Mouse (Mus musculus): Measurements from ENCODE around the gene Trpv4.
A peak's percentile ranks its signal among the peaks of the same experiment; 100 is the strongest.

Gene Trpv4

DNA sequence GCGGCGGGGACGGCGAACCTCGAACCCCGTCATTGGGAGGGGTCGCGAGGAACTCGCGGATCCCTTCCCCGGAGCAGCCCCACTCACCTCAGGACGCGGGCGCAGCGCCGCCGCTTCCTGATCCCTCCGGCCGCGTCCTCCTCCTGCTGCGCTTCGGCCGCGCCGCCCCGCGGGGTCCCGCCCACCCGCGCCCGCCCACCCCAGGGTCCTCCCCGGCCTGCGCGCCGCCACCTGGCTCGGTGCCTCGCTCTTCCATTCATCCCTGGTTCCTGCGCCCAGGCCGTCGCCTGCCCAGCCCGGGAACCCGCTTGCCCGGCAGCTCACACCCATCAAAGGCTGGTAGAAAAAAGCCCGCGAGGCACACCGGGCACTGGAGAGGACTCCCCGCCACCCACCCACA, at the start of gene Trpv4:
Trpv4 (minus strand) TSS at position 167 of the 400 bp plus-strand sequence.
- DNase-seq (ENCODE audit: low read depth, low spot score): no peak

DNA sequence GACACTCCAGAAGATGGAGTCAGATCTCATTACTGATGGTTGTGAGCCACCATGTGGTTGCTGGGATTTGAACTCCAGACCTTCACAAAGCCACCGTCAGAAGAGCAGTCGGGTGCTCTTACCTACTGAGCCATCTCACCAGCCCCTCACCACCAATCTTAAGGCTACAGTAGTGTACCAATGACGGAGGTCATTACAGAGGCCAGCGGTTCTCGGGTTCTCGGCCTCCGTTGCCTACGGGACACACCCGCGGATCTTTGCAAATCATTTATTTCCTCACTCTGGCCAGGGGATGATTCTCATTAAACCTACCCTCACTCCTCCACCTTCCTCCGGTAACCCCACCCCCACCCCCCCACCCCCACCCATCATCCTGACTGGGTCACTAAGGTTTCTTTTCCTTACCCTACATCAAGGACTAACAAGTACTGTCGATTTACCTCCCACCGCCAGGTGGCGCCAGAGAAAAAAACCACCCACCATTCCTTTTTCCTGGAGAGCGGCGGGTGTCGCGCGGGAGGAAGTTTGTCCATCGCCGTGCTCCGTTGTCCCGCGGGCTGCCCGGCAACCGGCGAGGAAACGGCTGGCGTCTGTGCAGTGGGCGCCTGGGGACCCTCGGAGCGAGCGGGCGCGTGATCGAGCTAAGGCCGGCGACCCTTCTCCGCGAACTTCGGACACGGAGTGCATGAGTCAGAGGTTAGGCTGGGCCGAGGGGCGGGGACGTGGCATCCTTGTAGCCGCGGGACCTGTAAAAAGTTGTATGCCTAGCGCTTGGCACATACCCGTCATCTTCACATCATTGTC, 49.2 kb upstream of the Trpv4 start, which contains the start of gene Tchp:
Tchp (plus strand) TSS at position 496 of the 804 bp plus-strand sequence.
- peak; percentile 89 for DNase-seq (ENCODE audit: low read depth, low spot score)

DNA sequence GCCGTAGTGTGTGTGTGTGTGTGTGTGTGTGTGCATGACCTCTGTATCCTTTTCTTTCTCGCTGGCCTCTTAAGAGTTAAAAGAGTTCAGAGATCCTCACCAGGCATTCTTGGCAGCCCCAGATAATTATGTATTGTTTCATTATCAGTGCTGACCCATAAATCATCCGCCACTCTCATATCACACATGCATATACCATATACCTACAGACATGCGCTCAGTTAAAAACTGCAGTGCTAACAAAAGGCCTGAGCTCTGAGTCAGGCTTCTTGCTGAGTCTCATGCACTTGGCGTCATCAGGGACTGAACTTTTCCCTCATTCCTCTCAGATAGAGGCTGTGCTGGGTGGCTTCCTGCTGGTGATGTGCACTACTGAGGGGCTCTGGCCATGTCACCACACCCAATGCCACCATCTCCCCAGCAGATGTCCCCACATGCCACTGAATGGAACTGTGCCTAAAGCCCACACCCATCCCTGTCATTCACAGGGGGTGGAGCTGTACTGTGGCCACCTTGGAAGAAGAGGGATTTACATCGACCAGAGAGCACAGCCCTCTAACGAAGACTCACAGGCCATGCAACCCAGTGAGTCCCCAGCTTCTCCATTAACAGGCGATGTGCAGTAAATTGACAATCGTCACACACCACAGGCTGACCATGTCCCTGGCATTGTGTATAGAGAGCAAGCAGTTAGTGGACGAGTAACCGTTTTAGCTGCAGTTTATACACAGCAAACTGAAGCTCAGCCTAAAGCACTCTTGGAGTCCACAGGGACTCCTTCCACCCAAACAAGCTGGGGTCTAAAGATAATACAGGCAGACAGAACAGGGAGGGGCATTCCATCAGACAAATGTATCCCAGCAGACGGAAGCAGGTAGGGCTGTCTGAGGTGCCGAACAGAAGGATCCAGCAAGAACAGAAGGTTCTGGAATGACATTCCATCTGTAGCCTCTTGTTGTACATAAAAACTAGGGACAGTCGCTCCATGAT, 44.5 kb upstream of the Trpv4 start:
- no peak for DNase-seq (ENCODE audit: low read depth, low spot score)

DNA sequence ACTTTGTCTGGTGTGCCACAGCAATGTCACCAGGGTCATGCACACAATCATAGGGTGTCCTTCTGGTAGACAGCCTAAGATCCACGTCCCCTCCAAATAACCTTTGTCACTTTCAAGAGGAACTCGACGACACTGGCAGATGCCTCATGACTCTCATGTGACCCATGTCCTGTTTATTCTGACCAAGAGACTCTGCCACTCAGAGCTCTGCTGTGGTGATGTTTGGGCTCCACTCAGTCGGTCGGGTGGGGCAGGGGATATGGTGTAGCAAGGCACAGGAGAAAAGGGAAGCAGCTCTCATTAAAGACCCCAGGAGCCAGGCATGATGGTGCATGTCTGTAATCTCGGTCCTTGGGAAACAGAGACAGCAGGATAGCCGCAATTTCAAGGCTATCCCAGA, 40.8 kb upstream of the Trpv4 start:
- DNase-seq (ENCODE audit: low read depth, low spot score): no peak

DNA sequence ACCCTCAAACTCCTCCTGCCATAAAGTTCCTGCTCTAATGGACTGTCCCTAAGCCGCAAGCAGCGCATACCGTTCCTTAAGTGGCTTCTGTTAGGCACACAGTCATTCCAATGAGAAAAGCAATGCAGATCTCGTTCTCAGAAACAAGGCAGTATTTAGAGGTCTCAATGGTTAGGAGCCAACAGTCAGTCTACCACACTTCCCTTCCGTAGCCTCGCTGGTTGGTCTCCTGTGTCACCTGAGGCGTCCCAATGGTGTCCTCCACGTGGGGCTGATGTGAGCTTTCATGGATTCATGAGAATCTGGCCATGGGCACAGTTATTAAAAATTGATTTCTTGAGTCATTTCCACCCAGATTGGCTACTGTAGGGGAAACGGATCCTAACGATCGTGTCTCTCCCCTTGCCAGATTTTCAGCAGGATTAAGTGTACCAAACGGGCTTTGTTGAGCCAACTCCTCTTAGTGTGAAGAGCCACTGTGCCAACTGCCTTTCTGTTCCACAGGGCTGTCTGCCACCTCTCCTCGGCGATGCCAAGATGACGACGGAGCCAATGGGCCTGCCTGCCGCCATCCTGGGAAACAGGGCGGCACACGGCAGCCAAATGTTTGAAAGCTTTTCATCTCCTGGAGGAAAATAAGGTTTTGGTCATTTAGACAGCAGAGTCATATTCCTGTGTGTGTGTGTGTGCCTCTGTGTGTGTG, 40.0 kb upstream of the Trpv4 start:
- DNase-seq (ENCODE audit: low read depth, low spot score): no peak

DNA sequence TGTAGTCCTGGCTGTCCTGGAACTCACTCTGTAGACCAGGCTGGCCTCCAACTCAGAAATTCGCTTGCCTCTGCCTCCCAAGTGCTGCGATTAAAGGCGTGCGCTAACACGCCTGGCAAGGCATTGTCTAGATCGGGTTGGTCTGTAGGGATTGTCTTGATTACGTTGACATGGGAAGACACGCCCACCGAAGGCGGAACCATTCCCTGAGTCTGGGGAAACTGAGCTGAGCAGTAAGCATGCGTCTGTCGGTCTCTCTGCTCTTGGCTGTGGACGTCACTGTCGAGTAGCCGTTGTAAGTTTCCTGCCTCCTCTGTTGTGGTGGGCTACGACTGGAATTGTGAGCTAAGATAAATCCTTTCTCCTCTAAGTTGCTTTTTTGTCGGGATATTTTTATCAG, 38.7 kb upstream of the Trpv4 start:
- peak; percentile 67 for DNase-seq (ENCODE audit: low read depth, low spot score)

DNA sequence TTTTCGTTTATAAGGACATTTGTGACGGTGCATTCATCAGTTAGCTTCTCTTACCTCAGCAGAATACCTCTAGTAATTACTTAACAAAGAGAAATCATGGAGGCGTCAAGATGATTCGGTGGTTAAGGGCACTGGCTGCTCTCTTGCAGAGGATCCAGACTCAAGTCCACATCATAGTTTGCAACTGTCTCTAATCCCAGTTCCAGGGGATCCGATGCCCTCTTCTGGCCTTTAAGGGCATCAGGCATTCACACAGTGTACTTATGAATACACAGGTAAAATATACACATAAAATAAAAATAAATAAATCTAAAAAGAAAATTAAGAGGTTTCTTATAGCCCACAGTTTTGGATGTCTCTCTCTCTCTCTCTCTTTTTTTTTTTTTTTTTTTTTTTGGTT, 37.6 kb upstream of the Trpv4 start:
- DNase-seq (ENCODE audit: low read depth, low spot score): no peak

DNA sequence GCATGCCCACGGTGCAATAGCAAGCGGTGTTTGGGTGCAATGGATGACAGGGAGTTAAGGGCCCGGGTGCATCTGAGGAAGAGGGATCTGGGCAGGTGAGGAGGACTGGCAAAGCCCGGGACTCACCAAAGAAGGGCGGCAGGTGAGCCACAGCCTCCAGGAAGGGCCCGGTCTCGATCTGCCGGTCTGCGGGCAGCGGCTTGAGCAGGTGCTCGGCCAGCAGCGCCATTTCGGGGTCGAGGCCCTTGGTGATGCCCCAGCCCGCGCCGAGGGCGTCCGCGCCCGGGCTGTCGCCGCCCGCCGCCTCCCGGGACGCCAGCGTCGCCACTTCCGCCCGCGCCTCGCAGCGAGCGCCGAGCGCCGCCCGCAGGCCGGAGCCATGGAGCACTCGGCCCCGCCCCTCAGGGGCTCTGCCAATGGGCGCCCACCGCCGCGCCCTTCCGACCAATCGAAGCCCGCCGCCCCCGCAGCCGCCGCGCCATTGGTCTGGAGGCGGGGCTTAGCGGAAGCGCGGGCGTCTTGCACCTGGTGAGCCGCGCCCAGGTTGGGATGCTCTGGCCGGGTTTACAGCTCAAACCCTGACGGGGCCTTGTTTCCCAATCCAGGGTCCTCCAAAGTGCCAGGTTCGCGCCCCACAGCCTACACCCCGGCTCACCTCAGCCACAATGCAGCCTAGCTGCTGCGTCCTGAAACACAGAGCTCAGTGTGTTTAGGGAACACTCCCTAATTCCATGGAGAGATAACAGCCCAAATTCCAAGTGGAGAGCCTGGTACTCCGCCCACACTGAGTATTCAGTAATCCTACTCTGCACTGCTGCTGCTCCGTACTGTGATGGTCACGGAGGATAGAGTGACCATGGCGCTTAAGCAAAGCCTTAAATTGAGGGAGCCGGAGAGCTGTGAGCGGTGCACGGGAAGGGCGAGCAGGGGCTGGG, 32.7 kb upstream of the Trpv4 start, which contains the start of gene Gltp:
Gltp (minus strand) TSS at position 352 of the 935 bp plus-strand sequence.
- peak; percentile 84 for DNase-seq (ENCODE audit: low read depth, low spot score)

DNA sequence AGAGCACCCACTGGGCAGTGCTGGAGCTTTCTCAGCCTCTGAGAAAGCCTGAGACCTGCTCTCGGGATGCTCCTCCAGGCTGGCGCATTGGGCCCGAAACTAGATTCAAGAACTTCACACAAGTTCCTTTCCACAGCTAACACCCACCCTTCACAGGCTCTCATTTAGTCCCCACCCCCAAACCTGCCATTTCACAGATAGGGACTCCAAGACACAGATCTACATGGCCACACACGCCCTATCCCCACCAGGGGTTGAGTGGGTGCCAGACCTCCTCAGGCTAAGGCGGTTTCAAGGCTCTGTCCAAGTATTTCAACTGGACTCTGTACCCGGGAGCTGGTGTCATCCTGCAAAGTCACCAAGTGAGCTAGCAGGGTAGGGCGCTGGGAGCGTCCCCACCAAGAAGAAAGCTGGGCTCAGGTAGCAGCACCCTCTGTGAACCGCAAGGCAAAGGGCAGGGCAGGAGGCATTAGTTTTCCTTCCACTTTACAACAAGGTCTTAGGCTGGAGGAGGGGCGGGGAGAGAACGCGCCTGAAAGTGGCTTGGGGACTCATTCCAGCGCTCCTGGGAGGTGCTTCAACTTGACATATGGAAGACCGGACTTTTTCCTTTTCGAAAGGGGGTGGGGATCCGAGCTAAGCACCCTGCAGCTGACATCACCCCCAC, 31.6 kb upstream of the Trpv4 start:
- no peak for DNase-seq (ENCODE audit: low read depth, low spot score)

DNA sequence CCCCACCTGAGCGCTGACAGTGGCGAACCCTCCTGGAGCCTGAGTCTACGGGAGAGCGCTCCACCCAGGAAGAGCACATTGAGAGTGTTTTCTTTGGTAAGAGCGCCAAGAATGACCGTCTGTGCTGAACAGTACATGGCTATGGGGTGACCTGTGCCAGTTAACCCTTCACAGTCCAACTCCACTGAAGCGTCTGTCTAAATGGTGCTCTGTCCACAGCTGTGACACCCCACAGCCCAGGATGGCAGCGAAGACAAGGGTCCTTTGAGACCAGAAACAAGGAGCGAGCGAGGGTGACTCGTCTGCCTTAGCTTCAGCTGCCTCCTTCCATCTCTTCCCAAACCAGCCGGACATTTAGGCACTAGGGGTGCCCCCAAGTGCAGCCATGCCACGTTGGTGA, 30.5 kb upstream of the Trpv4 start:
- no peak for DNase-seq (ENCODE audit: low read depth, low spot score)

DNA sequence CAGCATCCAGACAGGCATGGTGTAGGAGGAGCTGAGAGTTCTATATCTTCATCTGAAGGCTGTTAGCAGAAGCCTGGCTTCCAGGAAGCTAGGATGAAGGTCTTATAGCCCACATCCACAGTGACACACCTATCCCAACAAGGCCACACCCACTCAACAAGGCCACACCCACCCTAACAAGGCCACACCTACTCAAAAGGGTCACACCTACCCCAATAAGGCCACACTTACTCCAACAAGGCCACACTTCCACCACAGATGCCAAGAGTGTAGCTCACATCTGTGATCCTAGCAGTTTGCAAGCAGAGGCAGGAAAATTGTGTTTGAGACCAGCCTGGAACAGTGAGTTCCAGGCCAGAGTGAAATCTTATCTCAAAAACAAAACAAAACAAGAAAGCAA, 29.7 kb upstream of the Trpv4 start:
- DNase-seq (ENCODE audit: low read depth, low spot score): no peak

DNA sequence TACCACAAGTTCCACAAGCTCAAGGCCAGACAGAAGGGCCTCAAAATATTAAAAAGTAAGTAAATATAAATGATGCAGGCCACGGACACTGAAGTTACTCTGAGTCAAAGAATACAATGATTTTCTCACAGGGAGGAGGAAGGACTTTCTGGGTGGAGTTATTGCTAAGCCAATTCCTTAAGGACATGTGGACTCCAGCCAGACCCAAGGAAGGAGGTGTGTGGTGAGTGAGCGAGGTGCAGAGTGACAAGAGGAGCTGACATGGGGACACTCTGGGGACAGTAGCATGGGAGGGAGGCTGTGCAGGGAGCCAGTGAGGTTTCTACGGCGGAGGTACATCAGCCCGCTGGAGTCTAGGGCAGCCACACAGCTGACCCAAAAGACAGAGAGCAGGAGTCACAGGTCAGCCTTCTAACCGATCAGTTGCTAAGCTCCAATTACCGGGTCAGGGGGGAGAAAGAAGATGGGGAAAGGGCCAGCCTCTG, 28.5 kb upstream of the Trpv4 start:
- DNase-seq (ENCODE audit: low read depth, low spot score): no peak

DNA sequence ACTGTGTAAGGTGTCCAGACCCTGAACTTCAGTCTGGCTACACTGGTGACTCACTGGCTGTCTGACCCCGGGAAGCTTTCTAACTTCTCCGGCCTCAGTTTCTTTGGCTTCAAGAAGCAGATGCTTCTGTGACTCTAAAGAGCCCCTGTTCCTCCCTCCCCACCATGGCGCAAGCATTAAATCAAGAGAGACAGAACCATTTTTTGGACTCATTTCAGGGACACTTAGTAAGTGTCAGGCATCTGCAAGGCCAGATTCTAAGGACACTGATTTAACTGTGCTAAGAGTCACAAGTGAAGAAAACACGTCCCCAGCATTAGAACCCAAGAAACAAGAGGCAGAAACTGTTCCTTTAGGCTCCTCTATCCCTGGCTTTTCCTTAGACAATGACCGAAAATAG, 27.8 kb upstream of the Trpv4 start:
- no peak for DNase-seq (ENCODE audit: low read depth, low spot score)

DNA sequence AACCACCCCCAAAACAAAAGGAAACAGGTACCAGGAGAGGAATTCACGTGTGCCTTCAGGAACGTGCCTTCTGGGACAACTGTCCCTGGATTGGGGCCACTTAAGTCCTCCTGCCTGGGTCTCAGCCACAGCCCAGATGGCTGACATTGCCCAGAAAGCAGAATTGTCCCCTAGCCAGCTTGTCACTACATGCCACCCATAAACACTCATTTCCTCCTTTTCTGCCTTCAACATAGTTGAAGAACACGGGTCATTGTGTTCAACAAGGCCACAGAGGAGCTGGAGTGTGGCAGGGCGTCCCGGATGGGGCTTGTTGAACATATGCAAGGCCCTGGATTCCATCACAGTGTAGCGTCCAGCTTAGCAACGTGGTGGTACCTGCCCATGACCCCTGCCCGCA, 23.5 kb upstream of the Trpv4 start:
- no peak for DNase-seq (ENCODE audit: low read depth, low spot score)

DNA sequence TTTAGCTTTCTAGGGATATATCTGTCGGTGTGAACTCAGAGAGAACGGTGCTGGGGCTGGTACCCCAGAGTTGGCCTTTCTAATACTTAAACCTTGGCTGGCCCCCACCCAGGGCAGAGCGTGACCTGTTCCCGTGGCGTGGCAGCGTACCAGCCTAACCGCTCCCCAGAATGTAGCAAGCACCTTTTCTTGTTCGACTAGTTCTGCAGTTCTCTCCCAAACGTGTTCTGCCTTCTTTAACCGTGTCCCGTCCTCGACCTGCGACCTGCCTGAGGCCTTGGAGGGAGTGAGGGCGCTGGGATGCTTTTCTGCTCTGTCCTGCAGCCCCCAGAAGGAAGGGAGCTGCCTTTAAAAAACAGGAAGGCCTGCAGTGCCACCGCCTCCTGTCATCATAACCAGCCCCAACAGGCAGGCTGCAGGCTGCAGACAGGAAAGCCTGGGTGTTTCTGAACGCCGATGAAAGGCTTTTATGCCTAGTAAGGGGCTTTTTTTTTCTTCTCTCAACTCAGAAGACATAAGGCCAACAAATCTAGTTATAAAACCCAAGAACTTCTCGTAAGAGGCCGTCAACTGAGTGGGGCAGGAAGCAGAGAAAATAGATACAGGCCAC, 22.6 kb upstream of the Trpv4 start:
- DNase-seq (ENCODE audit: low read depth, low spot score): no peak

DNA sequence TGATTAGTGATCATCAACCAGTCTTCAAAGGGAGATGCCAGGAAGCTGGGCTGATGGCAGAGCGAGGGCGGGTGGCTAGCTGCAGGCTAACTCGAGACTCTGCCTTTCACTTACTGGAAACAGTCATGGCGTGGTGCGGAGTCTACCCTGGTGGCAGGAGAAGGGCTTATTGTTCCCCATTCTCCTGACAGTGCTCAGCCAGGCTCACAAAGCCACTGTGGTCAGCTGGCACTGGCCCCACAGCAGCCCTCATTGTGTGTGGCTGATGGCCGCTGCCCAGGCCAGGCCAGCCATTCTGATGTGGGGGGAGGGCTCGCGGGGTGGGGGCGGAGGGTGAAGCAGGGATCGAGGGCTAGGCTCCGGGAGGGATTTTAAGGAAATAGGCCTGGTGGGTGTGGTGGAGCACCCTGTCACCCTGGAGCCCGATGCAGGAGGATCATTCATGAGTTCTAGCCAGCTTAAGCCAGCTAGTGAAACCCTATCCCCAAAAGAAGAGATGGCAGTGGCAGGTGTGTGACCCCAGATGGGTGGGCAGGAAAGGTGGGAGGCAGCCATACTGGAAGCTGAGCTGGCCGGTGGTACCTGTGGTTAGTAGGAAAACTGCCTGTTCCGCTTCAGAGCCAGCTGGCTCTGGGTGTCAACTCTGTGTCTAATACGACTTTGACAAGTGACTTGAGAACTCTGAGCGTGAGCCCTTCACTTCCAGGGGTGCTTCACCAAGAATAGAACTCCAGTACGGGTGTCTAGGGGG, 21.8 kb upstream of the Trpv4 start:
- no peak for DNase-seq (ENCODE audit: low read depth, low spot score)

DNA sequence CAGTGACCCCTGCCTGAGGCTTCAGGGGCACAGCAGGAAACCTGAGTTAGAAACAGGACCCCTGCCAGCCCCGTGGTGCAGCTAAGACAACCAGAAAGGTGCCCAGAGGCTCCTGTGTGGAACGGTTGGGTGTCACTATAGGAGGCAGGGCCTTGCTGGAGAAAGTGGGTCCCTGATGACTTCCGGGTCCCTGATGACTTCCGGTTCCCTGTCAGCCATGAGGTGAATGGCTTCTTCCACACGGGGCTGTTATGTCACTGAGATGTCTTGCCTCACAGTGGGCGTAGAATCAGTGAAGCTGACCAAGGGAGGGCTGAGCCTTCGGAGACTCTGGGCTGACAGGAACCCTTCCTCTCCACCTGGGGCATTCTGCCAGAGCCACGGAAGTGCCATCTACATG, 16.4 kb upstream of the Trpv4 start:
- no peak for DNase-seq (ENCODE audit: low read depth, low spot score)

DNA sequence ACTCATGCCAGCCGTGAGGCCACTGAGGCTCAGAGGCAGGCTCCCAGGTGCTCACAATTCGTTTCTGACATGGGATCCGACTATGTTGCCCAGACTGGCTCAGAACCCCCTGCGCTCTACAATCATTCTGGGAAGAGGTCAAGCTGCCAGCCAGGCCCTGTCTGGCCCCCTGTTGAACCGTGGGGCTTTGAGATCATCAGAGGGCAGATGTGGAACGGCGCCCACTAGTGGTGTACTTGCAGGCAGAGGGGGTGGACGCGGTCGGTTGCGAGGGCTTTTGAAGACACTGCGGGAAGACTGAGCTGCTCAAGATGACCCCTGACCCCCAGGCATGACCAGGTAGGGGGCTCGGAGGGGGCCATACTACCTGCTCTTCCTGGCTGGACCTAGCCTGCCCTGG, 14.9 kb upstream of the Trpv4 start:
- DNase-seq (ENCODE audit: low read depth, low spot score): no peak

DNA sequence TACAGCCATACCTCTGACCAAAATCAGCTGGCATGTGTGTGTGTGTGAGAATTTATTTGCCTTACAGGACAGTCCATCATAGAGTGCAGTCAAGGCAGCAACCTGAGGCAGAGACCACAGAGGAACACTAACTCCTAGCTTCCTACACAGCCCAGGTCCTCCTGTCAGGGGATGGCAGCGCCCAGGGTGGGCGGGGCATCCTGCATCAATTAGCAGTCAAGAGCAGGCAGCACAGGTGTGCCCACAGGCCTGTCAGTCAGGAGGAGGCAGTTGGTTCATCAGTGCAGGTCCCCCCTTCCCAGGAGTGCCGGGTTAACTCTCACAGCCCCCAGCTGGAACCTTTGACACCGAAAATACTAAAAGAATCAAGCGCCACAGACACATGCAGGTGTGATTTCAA, 10.8 kb upstream of the Trpv4 start:
- no peak for DNase-seq (ENCODE audit: low read depth, low spot score)

Measured in WW6 (cell line).